Mouse (Mus musculus) kidney, postnatal 25 days (tissue): ENCODE results near the gene Ggps1.

ENCODE experiments used
- DNase-seq, 2 experiments: peaks; one replicate each; pipeline ENCODE4 v3.0.0; 2021; ENCODE audit warnings: mixed read lengths in 2 of 2

Gene Ggps1

DNA sequence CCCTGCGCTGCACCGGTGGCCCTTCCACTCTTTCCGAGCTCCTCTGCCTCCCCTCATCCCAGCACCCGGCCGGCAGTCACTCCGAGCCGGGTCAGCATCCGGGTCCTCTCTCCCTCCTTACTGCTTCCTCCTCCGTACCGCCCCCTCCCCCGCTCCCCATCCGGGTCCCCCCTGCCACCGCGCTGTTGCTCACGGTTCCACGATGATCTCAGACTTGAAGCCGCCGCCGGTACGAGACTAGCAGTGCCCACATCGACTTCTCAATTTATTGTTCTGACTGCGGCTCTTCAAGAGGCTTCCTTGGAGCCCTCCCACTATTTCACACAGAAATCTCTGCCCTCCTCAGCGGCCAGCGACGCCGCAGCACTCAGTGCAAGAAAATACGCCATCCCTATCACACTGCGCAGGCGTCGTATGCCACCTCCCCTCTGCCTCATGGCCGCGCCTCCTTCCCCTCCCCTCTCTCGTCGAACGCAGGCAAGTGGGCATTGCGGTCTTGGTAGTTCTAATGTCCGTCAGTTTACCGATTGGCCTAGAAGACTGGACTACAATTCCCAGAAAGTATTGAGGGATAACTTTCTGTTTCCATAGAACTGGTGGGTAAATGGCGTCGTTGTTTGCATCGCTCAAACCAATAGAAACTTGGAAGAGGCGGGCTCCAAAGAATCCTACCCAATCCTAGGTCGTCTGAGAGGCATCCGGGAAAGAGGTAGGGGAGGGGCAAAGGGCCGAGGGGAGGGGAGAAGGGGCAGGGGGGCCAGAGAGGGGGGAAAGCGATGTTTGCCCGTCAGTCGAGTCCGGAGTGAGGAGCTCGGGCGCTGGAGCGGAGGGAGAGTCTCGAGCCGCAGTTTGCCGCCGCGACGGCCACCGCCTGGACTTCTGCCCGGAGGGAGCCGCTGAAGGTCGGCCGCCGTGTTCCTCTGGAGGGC is at the start of gene Ggps1, which contains the start of gene Arid4b:
Ggps1 (minus strand) TSS at position 476 of the 929 bp plus-strand sequence.
Arid4b (plus strand) TSS at position 220 of the 929 bp plus-strand sequence.
- DNase-seq = peak; percentile 96 to 99

DNA sequence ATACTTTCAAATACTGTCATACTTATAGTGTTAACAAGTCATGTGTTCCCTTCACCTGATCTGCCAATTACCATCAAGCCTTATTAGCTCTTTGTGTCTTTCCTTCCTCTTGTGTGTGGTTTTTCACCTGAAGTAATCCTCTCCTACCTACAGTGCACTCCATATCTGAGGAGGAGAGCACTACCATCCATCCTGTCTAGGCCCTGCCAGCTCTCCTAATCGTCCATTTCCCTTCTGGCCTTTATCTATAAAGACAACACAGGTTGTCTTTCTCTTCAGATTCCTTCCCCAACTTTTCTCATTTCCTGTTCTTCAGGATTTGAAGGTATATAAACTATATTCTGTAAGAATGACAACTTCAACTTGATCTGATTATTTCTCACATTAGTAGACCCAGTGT is 47.9 kb upstream of the Ggps1 start:
- no peak for DNase-seq

GRCm38 (mm10) chr13:14110154-14110873 is 47.0 kb upstream of the Ggps1 start:
- DNase-seq = no peak

DNA sequence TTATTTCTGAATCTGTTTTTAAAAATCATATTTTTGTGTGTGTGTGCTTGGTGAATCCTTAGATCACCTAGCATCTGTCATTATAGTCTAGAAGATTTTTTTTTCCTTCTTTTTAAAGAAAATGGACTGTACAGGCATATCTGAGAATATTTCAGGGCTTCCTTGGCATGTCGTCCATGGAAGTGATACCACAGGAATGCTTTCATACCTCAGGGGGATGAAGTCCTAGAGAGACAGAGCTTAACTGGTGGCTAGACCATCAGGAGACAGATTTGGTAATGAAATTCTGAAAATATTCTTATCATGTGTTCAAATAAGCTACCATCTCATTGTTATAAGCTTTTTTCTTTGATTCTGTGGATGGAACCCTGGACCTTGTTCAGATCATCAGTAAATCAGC is 39.7 kb upstream of the Ggps1 start:
- no peak for DNase-seq

DNA sequence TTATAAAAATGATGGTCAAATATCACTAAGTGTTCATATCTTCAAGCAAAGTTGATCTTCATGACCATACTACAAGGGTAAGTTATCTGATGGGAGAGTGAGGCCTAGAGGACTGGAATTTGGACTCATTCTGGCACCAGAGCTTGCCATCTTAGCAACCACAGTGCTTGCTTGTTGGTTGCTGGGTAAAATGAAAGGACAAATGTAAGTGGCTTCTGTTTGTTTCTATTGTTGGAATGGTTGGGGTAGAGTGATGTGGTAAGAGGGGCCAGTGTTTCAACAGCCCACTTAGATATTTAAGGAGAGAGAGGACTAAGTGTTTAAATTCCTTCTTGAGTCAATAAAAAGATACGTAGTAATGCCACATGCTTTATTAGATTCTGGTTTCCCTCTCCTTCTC is 25.4 kb upstream of the Ggps1 start:
- no peak for DNase-seq

DNA sequence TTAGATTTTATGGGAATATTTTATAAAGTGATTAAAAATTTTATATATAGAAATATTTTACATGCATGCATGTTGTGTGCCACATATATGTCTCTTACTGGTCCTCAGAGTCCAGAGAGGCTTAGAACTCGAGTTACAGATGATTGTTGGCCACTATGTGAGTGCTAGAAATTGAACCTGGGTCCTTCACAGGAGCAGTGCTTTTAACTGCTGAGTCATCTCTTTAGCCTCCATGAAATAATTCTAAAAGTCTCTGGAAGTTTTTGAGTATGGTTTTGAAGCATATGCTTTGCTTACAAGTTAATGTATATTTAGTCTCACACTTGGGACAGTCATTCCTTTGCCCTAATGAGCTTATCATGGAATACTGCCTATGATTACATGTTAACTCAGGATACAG is 12.0 kb upstream of the Ggps1 start:
- DNase-seq = no peak

GRCm38 (mm10) chr13:14074371-14074770 is 11.1 kb upstream of the Ggps1 start:
- DNase-seq = no peak

GRCm38 (mm10) chr13:14069291-14069690 is 6.0 kb upstream of the Ggps1 start:
- DNase-seq = no peak

- DNase-seq = no peak
Measured at GRCm38 (mm10) chr13:14068035-14068434, 4.7 kb upstream of the Ggps1 start.

- DNase-seq = no peak
Measured at GRCm38 (mm10) chr13:14065701-14066100, 2.4 kb upstream of the Ggps1 start.

DNA sequence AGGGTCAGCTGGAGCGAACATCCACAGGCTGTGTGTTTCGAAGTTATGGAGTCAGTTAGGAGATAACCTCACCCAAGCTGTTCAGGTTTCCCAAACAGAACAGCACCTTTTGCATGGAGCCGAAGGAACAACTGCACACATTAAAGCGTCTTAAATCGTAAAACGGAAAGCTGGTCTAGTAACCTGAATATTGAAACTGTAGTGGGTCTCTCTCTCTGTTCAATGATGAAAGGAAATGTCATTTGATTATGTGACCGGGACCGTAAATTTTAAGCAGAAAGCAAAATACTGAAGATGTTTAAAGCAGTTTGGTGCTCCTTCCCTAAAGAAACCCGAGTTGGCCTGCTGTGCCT is 1.7 kb upstream of the Ggps1 start:
- DNase-seq = no peak

DNA sequence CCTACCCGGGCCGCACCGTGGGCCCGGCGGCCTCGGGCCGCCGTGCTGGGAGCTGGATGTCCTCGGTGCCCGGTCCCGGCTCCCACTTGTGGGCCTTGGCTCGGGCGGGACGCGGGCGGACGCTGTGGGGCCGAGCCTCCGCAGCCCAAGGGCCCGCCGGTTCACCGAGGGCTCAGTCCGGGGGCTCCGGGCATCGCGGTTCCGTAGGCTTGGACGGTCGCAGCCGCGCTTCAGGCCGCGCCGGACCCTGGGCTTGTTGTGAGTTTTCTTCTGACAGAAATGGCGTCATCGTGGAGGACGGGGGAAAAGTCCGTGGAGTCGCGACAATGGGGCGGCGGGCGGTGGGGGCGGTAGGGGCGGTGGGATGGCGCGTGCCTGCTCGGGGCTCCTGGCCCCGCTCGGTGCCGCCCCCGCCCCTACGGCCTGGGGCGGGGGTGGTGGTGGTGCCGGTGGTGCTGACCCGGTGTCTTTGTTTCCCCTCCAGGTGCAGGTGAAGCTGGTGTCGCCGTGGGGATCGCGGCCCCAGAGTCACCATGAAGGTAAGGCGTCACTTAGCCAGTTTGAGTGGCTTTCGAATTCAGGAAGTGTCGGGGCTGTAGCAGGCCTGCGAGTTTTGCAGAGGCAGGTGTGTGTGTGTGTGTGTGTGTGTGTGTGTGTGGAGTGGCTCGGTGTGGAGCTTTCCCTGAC is 1.2 kb upstream of the Ggps1 start:
- DNase-seq = peak; percentile 59 to 80

GRCm38 (mm10) chr13:14063942-14064271 is 619 bp upstream of the Ggps1 start:
- no peak for DNase-seq

GRCm38 (mm10) chr13:14062209-14063012 is 877 bp downstream of the Ggps1 start:
- DNase-seq = no peak

DNA sequence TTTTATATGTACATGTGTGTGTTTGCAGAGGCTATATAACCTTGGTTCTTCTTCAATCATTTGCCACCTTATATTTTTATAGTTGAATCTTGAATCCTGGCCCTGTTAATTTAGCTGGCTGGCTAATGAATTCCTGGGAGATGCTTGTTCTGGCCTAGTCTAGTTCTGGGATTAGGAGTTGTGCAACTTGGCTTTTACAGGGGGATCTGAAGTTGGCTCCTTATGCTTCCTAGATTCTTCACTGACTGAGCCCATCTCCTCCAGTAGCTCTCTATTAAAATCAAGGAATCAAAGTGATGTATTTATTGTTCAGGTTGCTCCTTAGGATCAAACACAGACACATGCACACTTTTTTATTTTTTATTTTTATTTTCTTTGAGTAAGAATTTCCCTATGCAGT is 3.7 kb downstream of the Ggps1 start:
- DNase-seq = no peak

GRCm38 (mm10) chr13:14056801-14057200 is 6.5 kb downstream of the Ggps1 start:
- no peak for DNase-seq

GRCm38 (mm10) chr13:14049878-14050277 is 13.4 kb downstream of the Ggps1 start:
- no peak for DNase-seq

DNA sequence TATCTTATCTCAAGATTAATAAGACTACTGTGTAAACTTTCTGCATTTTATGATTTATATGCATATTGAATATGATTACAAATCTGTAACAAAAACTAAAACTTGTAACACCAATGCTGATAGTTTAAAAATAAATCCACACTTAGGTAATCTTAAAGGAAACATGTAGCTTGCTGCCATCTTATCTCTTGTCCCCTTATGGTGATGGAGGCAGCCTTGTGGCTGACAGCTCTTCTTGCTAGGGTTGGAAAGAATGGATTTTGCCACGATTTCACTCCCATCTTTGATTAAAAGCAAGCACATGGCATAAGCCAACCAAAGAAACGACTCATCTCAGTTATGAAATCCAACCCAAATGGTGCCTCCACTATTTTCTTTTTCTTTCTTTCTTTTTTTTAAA is 18.8 kb downstream of the Ggps1 start:
- no peak for DNase-seq

- DNase-seq = no peak
Measured at GRCm38 (mm10) chr13:14043851-14044250, 19.4 kb downstream of the Ggps1 start.

- no peak for DNase-seq
Measured at GRCm38 (mm10) chr13:14040186-14040585, 23.1 kb downstream of the Ggps1 start.

DNA sequence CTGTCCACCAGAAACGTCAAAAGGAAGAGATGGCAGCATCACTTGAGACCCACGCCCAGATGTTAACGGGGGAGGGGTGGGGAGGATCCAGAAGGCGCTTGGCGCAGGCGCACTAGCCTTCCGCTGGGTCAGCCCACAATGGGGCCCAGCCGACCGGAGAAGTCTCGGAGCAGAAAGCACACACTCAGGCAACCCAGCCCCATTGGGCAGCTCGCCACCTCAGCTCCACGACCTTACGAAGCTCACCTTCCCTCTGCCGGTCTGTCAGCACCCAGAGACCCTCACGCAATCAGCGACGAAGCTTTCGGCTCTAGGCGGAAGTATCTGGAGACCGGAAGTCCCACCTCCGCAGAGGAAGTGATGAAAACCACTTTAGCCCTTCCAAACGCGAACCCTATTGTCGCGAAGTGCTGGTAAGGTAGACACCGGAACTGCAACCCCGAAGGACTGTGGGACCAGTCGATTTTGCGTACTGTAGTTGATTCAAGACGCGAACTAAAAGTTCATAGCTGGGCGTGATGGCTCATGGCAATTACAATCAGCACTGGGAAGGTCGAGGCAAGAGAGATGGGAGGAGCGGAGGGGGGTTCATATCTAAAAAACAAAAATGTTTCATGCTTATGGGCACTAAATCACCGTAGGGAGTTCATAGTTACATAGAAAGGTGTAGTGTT is 23.9 kb downstream of the Ggps1 start, which contains the start of gene Tbce:
Tbce (minus strand) TSS at position 347 of the 674 bp plus-strand sequence.
- peak; percentile 90 to 94 for DNase-seq

DNA sequence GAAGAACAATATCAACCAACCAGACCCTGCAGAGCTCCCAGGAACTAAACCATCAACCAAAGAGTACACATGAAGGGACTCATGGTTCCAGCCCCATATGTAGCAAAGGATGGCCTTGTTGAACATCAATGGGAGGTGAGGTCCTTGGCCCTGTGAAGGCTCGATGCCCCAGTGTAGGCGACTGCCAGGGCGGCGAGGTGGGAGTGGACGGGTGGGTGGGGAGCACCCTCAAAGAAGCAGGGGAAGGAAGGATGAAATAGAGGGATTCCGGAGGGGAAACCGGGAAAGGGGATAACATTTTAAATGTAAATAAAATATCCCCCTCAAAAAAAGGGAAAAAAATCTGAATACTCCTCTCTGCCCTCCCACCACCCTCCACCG is 24.4 kb downstream of the Ggps1 start:
- peak in 1 of 2 experiments; percentile 35 for DNase-seq
